Mouse (Mus musculus): ENCODE data around the gene Gm28308. TPM values are rescaled to one million over a fixed set of nuclear protein-coding genes. Genes with fewer than 3 reads are reported as not detected.

The Gm28308 gene
- polyA plus RNA-seq, 1 experiment from 2014 or later: not detected

- Histone ChIP-seq H3K27me3 (ENCODE audit: control insufficient read depth, insufficient read depth, low read length) (peaks cover 45% of the 10 kb centered on the region), H3K4me1 (ENCODE audit: control insufficient read depth, insufficient read depth, low read length) (peaks cover 2% of the 10 kb centered on the region; the same call in 1 of the 2 replicates), H3K36me3 (ENCODE audit: control insufficient read depth, insufficient read depth) (no peaks in the 10 kb centered on the region), H3K4me2 (ENCODE audit: low read depth, low read length) (no peak overlapping the region), H3K4me3 (ENCODE audit: low read length) (no peak overlapping the region), H3K27ac (ENCODE audit: low read length) (no peak overlapping the region), H3K9ac (ENCODE audit: low read length) (no peak overlapping the region), H3K9me3 (replicated peaks; ENCODE audit: control insufficient read depth, low read length) (no peaks in the 10 kb centered on the region)
- 52% methylated on average over 3 of the region's 3 CpGs for WGBS
- ATAC-seq (replicated peaks; ENCODE audit: extremely low read depth, insufficient read depth, low FRiP score): no peak
Measured at GRCm38 (mm10) chr6:52121173-52121572, 92.0 kb downstream of the Gm28308 start.

DNA sequence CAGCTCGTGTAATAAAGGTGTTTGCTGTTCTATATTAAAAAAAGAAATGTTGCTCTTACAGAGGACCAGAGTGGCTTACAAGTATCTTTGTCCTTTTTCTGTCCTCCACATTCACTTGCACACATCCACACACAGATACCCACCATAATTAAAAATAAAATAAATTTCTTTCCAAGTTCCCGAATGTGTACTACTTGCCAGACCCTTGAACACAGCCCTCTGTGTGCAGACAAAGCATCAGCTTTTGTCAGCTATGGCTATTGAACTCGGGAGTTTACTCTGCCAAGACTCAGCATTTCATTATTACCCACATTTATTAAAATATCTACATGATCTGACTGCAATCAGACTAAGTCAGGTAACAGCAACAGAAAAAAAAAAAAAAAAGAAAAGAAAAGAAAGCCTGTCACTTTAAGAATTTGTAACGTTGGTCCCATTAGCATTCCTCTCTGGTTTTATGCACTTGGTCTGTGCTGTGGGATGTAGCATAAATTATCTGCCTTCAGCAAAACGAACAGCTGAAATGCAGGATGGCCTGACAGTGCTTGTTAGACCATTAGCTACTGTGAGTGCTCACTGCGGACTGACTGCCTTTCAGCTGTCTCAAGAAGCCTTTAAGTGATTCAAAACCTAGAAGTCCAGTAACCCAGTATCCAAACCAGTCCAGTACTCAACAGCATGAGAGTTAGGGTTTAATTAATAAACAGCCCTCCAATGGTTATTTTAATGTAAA, 94.1 kb downstream of the Gm28308 start:
- no peak for ATAC-seq (replicated peaks; ENCODE audit: extremely low read depth, insufficient read depth, low FRiP score)
- Histone ChIP-seq H3K27me3 (ENCODE audit: control insufficient read depth, insufficient read depth, low read length) (peaks cover 57% of the 10 kb centered on the region), H3K4me1 (ENCODE audit: control insufficient read depth, insufficient read depth, low read length) (peaks cover 2% of the 10 kb centered on the region; the same call in 1 of the 2 replicates), H3K4me3 (ENCODE audit: low read length) (no peak overlapping the region), H3K4me2 (ENCODE audit: low read depth, low read length) (no peak overlapping the region), H3K9ac (ENCODE audit: low read length) (no peak overlapping the region), H3K27ac (ENCODE audit: low read length) (no peak overlapping the region), H3K9me3 (replicated peaks; ENCODE audit: control insufficient read depth, low read length) (no peaks in the 10 kb centered on the region), H3K36me3 (ENCODE audit: control insufficient read depth, insufficient read depth) (no peaks in the 10 kb centered on the region)
- 42% methylated on average over 6 of the region's 6 CpGs for WGBS

- H3K27me3 ChIP-seq (ENCODE audit: control insufficient read depth, insufficient read depth, low read length): peaks cover 54% of the 10 kb centered on the region
- 17% methylated on average over 5 of the region's 5 CpGs for WGBS
- no peak overlapping the region for H3K27ac ChIP-seq (ENCODE audit: low read length)
Measured at GRCm38 (mm10) chr6:52115899-52116298, 97.2 kb downstream of the Gm28308 start.

More at GRCm38 (mm10) chr6:52115899-52116298, 97.2 kb downstream of the Gm28308 start:
- Histone ChIP-seq H3K4me2 (ENCODE audit: low read depth, low read length) (0 out of 2 replicates have a peak overlapping the region, but pooled peaks have one; percentile 2), H3K36me3 (ENCODE audit: control insufficient read depth, insufficient read depth) (no peaks in the 10 kb centered on the region), H3K9me3 (replicated peaks; ENCODE audit: control insufficient read depth, low read length) (no peaks in the 10 kb centered on the region), H3K4me3 (ENCODE audit: low read length) (no peak overlapping the region), H3K9ac (ENCODE audit: low read length) (no peak overlapping the region), H3K4me1 (ENCODE audit: control insufficient read depth, insufficient read depth, low read length) (peaks cover 2% of the 10 kb centered on the region; the same call in 1 of the 2 replicates)
- no peak for ATAC-seq (replicated peaks; ENCODE audit: extremely low read depth, insufficient read depth, low FRiP score)

MicroRNAs encoded within 50 kb of the gene (microRNA counts, 519-probe panel; counts per million panel counts)
- 1,446 counts per million, percentile 9 among the panel's probes with 10 or more counts for microRNA mmu-miR-196b

Small RNAs within 50 kb of the gene (microRNA-seq; reads per million reads assigned to microRNA genes)
- gene Mir196b: 212 reads per million, percentile 62 among the genes with 10 or more reads in this experiment

Other genes starting within 250 kb of the Gm28308 start
- gene Skap2, start 200.8 kb downstream of the Gm28308 start, polyA plus RNA-seq (2015; fragmentation: Nextera tagmentation; extraction: Ambion mirVana): 15.9 and 17.0 TPM in 2 replicates
- gene Hoxa1, start 55.0 kb downstream of the Gm28308 start, polyA plus RNA-seq (2015; fragmentation: Nextera tagmentation; extraction: Ambion mirVana): 0.44 and 0.68 TPM in 2 replicates
- 1.5 and 2.0 TPM in 2 replicates for gene Hoxa2, start 48.5 kb downstream of the Gm28308 start, polyA plus RNA-seq (2015; fragmentation: Nextera tagmentation; extraction: Ambion mirVana)
- 0.13 and 0.32 TPM in 2 replicates for gene 5730596B20Rik, start 35.8 kb downstream of the Gm28308 start, polyA plus RNA-seq (2015; fragmentation: Nextera tagmentation; extraction: Ambion mirVana)
- 0.54 TPM in 1 of 2 replicates, not detected in the other for gene Hoxa4, start 21.6 kb downstream of the Gm28308 start, polyA plus RNA-seq (2015; fragmentation: Nextera tagmentation; extraction: Ambion mirVana)
- gene Hoxa5, start 8.8 kb downstream of the Gm28308 start, polyA plus RNA-seq (2015; fragmentation: Nextera tagmentation; extraction: Ambion mirVana): 1.3 and 3.3 TPM in 2 replicates
- gene Hoxa6, start 4.6 kb downstream of the Gm28308 start, polyA plus RNA-seq (2015; fragmentation: Nextera tagmentation; extraction: Ambion mirVana): not detected in 2 replicates
- 0.89 and 1.3 TPM in 2 replicates for gene Hoxa3, start within 50 bp of the Gm28308 start, polyA plus RNA-seq (2015; fragmentation: Nextera tagmentation; extraction: Ambion mirVana)
- 0.35 and 0.38 TPM in 2 replicates for gene Hoxa7, start 8.5 kb upstream of the Gm28308 start, polyA plus RNA-seq (2015; fragmentation: Nextera tagmentation; extraction: Ambion mirVana)
- gene Hoxa9, start 17.8 kb upstream of the Gm28308 start, polyA plus RNA-seq (2015; fragmentation: Nextera tagmentation; extraction: Ambion mirVana): 0.17 TPM in 1 of 2 replicates, not detected in the other
- not detected in 2 replicates for gene Hoxa10, start 27.5 kb upstream of the Gm28308 start, polyA plus RNA-seq (2015; fragmentation: Nextera tagmentation; extraction: Ambion mirVana)
- gene Hoxa11, start 32.5 kb upstream of the Gm28308 start, polyA plus RNA-seq (2015; fragmentation: Nextera tagmentation; extraction: Ambion mirVana): not detected in 2 replicates
- gene Hoxa13, start 47.5 kb upstream of the Gm28308 start, polyA plus RNA-seq (2015; fragmentation: Nextera tagmentation; extraction: Ambion mirVana): not detected in 2 replicates
- 0.06 TPM in 1 of 2 replicates, not detected in the other for gene Evx1, start 100.2 kb upstream of the Gm28308 start, polyA plus RNA-seq (2015; fragmentation: Nextera tagmentation; extraction: Ambion mirVana)

All from heart, embryonic 16.5 days (tissue).